Mouse (Mus musculus) fat pad, adult 2 months (tissue): ENCODE data around the gene Gpr88.

Experiments
- DNase-seq: peaks from one replicate; pipeline ENCODE4 v3.0.0-alpha.2; 2011; ENCODE audit warnings: low read depth, low spot score; ENCODE audit errors: extremely low read depth

The Gpr88 gene

DNA sequence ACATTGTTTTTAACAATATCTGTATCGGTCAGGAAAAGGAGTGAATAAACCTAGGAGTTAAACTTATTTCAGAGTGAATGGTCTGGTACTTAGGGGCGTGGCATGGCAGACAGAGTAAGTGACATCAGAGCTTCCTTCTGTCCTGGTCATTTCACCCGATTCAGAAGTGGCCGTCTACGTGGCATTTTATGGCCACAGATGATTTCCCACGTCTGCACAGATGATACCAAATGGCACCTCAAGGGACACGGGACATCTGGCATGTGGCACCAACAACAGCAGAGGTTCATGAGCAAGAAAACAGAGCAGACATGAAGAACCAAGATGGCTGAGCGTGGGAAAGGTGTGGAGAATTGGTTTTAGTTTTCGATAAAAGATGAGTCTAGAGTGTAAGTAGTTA lies 48.7 kb downstream of the Gpr88 start:
- DNase-seq = no peak

DNA sequence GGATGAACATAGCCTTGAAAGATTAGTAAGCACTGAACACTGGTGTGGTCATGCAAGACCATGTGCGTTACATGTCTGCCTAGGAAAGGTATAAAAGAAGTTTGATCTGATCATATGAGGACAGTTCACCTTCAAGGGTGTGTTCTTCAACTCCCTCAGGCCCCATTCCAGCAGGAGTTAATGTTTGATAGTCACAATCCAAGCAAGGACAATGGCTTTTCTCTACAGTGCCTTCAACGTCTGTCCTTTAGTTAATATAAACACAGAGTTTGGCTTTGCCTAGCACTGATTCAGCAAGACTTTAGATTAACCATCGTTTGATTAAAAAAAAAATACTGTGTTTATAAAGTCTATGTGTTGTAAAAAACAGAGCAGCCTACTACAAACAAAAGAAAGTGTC lies 49.4 kb downstream of the Gpr88 start:
- DNase-seq = no peak

DNA sequence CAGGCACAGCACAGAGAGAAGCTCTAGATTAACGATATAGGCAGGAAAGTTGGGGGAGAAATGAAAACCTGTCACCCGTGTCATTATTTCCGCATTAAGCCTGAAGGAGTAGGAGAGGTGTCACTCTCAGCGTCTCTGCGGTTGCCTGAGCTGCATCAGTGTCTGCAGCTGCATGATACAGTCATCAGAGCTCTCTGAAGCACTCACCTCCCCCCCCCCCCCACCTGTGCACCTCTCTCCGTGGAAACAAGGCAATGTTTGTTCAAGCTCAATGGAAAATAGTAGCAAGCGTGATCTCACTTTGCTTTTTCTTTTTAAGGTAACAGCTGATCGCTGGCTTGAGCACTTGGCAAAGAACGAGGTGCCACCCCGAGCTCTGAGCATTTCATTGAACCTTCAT lies 53.2 kb downstream of the Gpr88 start:
- no peak for DNase-seq
